Mouse (Mus musculus): ENCODE results near the gene Gfra1.

GRCm38 (mm10) chr19:58396604-58396984, 59.1 kb downstream of the Gfra1 start:
- TF ChIP-seq CTCF (IDR thresholded peaks at IDR 0.05; ENCODE audit: extremely low read depth, insufficient read depth, low read length) (no peak), POLR2A (IDR thresholded peaks at IDR 0.05; ENCODE audit: extremely low read depth, insufficient read depth, low read length) (no peak)

All from cortical plate, adult 2 months (tissue).